Mouse (Mus musculus) G1E (cell line): ENCODE data around the gene Nacad.

ENCODE experiments used
- CTCF ChIP-seq: IDR thresholded peaks from 2 replicates; pipeline ENCODE4 v1.5.1; 2012; ENCODE audit warnings: low read depth, low read length, inconsistent platforms, mixed read lengths
- GATA1 ChIP-seq: IDR thresholded peaks from 2 replicates; pipeline ENCODE4 v1.6.1; 2012; ENCODE audit warnings: borderline replicate concordance, low read length, inconsistent platforms, mixed read lengths

DNA sequence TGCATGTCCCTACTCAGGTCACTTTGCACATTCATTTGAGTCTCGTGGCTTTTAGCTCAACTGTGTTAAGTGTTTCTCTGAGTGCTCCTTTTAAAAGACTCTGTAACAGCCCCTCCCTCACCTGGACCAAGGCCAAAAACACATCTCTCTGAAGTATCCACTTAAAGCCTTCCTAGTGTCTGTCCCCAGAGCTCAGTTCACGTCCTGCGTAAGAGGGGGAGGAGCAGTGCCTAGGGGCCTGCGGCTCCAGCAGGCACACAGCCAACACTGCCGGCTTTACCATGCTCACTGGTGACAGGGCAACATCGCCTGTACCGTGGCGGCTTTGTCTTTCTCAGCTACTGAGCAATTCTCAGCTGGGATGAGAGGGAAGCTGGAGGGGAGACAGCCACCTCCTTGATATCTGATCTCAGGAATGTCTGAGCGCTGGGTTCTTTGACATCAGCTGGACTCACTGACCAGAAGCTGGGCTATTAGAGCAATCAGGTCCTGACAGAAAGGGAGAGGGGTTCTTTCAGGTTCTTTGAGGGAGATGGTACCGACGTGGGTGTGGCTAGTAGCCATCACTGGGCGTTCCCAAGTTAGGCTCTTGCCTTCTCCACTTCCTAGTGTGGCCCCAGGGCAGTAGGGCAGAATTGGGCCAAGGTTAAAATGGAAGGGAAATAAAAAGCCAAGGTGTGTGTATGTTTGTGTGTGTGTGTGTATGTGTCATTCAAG is 1.8 kb downstream of the Nacad start:
- no peak for TF ChIP-seq CTCF
- TF ChIP-seq GATA1 = no peak
